Mouse (Mus musculus) CD4-positive naive resting alpha-beta T cell, adult 76 days (primary cell): ENCODE measurements around the gene Leng8. TPM values are rescaled to one million over a fixed set of nuclear protein-coding genes. Genes with fewer than 3 reads are reported as not detected.

Experiments
- total RNA-seq: library from RNA; stranded (reverse); gene quantifications from one replicate; pipeline ENCODE4 v1.2.4, GENCODE M21; 2023

The Leng8 gene
- 473 TPM for total RNA-seq

DNA sequence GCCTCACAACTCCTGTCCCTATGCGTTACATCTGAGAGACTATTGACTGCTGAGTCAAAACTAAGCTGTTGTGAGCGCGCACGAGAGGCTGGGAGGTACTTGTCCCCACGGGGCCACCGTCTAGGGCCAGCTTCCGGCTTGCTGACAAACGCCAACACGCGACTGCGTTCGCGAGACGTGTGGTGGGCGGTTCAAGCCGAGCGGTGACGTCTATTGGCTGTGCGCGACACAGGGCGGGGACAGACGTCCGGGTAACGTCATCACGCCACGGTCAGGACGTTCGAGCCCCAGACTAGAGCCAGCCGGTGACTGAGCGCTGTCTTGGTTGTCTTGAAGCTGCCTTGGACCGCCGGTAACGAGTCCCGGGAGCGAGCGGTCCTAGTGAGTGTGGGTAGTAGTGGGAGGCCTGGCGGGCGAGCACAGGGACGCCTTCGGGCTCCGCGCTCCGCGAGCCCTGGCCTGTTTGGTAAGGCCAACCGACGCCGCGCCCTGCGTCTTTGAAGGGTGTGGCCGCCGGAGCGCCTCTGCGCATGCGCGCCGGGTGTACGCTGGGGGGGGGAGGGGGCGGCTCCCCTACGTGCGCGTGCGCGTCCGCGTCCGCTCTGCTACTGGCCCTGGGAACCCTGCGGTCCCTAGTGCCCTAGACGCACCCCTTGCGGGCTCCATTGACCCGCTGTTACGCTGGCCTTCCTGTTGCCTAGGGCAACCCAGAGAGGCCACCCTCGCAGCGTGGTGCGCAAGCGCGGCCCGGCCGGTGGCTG lies at the start of gene Leng8:
TSS of gene Leng8 (plus strand) at position 269 of the 761 bp plus-strand sequence.

DNA sequence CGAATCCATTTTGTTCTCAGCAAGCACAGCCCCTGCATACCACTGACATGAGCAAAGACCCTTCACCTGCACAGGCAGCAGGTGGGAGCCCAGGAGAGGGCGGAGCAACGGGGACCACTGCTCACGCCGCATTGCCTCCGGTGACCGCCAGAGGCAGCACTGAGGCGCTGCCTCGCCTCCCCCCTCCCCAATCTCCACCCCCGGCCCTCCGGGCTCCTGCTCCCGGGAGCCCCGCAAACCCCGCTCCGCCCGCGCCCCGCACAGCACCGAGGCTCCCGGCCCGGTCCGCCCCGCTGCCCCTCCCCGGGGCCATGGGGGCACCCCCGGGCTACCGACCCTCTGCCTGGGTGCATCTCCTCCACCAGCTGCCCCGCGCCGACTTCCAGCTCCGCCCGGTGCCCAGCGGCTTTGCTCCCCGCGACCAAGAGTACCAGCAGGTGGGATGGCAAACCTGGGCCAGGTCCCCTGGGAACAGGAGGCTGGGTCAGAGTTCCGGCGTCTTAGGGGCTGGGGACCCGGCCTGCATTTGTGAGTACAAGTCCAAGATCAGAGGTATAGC lies 17.4 kb upstream of the Leng8 start, which contains the start of gene Ttyh1:
TSS of gene Ttyh1 (plus strand) at position 65 of the 559 bp plus-strand sequence.

DNA sequence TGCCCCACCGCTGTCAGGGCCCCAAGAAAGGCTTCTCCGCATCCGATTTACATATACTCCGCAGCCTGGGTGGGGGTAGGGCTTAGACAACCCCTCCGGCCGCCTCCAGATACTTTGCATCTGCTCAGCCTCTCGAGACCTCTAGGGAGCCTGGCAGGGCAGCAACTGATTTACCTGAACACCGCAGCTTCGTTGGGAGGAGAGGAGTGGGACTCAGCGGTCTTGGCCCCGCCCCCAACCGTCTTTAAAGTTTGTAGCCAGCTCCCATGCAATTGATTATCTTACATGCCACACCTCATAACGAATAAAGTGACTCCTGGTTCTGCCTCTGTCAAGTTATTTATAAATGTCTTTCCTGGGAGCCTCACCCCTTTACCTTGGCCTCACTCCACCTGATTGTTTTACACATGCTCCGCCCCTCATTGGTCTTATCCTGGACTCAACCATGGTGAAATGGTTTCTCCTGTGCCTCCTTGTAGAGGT lies 13.3 kb downstream of the Leng8 start, which contains the start of gene Leng9:
TSS of gene Leng9 (minus strand) at position 316 of the 483 bp plus-strand sequence.

DNA sequence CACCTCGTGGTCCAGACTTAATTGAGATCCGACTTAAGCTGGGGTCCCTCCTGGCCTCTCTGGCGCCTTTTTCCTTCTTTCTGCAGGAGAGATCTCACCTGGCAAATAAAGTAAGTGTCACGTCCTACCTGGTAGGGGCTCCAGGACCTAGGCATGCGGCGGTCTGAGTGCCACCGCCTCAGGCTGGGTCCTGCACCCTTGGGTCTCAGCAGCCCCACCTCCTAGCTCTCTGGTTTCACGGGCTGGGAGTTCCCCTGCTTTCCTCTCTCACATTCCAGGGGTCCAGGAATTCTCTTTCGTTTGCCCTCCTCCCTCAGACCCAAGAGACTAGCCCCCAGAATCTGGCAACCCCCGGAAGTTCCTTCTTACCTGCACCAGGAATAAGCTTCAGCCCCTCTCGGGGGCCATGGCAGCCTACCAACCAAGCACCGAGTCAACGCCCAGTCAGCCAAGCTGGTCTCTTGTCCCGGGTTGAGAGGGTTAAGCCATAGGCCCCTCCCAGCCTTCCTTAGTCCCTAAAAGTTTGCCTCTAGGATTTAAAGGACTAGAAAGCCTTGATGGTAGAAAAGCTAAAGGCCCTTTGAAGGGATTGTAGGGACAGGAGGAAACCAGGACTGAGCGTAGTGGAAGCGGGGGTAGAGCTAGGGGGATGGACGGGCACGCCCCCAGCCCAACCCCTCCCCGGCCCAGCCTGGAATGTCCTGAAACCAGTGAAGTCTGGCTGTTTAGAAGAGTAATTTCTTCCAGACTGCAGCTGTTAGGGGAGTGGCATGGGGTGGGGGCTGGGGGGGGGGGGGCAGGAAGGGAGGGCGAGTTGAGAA lies 27.5 kb downstream of the Leng8 start, which contains the start of gene Cdc42ep5:
TSS of gene Cdc42ep5 (minus strand) at position 771 of the 821 bp plus-strand sequence.

Other genes starting within 250 kb of the Leng8 start
- 1.3 TPM for gene Gm14548, start 238.9 kb upstream of the Leng8 start, total RNA-seq
- gene Lilra6, start 221.5 kb upstream of the Leng8 start, total RNA-seq: 0.62 TPM
- 14.0 TPM for gene Lair1, start 73.8 kb upstream of the Leng8 start, total RNA-seq
- gene Ttyh1, start 17.6 kb upstream of the Leng8 start, total RNA-seq: not detected
- 11.1 TPM for gene Leng9, start 13.3 kb downstream of the Leng8 start, total RNA-seq
- not detected for gene Cdc42ep5, start 27.8 kb downstream of the Leng8 start, total RNA-seq
- gene Lilra5, start 100.7 kb downstream of the Leng8 start, total RNA-seq: not detected
- gene Ncr1, start 200.7 kb downstream of the Leng8 start, total RNA-seq: 2.7 TPM